Comparison of ENCODE assay signal across 8 mouse cellular contexts in the genomic region with DNA sequence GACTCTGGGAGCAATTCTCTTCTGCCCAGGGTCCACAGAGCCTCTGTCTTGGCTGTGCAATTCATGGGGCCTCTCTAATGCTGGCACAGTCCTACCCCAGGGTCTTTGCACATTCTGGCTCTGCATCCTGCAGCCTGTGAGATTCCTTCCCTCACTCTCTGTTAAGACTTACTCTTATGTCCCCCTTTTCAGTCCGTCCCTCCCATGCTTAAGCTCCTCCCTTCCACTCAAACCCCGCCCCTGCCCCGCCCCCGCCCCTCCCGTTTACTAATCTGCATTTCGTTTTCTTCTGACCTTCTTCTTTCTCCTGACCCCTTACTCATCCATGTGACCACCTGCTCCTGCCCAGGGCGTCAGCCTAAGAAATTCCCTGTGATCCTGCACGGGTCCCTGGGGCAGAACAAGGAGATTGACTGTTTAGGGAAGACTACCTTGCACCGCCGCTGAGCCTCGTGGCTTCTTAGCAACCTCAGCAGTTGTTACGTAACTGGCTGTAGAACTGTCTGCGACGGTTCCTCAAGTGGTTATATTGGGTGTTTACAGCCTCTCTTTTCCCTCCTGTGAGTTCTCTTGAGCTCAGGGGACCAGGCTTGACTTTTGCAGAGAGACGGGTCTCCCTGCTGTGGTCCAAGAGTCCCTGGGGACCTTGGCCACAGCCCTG. TPM values are rescaled to one million over a fixed set of nuclear protein-coding genes. Genes with fewer than 3 reads are reported as not detected.
DNase-seq lines count a peak whose midpoint lies in the region; ATAC-seq and TF ChIP-seq lines count a peak whose summit lies in the region.

No protein-coding gene starts in this region.

- H3K4me1 ChIP-seq in kidney, embryonic 14.5 days (ENCODE audit: control insufficient read depth, insufficient read depth, low read length), result no peaks in the 10 kb centered on the region
- peaks cover 79% of the 10 kb centered on the region for H3K4me1 ChIP-seq in E14TG2a.4 (replicated peaks; ENCODE audit: low read depth, low read length)
- H3K4me1 ChIP-seq in lung, embryonic 15.5 days, result no peaks in the 10 kb centered on the region

- H3K27me3 ChIP-seq in kidney, embryonic 14.5 days (ENCODE audit: control insufficient read depth, insufficient read depth, low read length), result no peaks in the 10 kb centered on the region
- H3K27me3 ChIP-seq in E14TG2a.4 (ENCODE audit: insufficient read depth, low read length), result no peaks in the 10 kb centered on the region
- no peaks in the 10 kb centered on the region for H3K27me3 ChIP-seq in lung, embryonic 15.5 days

- DNase-seq in kidney, adult 11 months, result peak; percentile 52
- DNase-seq in cerebellum, postnatal 4 days (ENCODE audit: low spot score in 2 of 2), result no peak
- DNase-seq in testis, postnatal 14 days (ENCODE audit: low spot score), result no peak
- DNase-seq in right cerebral cortex, adult 2 months (ENCODE audit: low spot score in 2 of 2), result no peak

- H3K9me3 ChIP-seq in kidney, embryonic 14.5 days (ENCODE audit: control insufficient read depth, low read length), result no peaks in the 10 kb centered on the region
- H3K9me3 ChIP-seq in E14TG2a.4 (ENCODE audit: low read length), result no peaks in the 10 kb centered on the region
- H3K9me3 ChIP-seq in lung, embryonic 15.5 days, result no peaks in the 10 kb centered on the region

- no peak for TF ChIP-seq CTCF in E14TG2a.4 (conservative IDR thresholded peaks at IDR 0.05; ENCODE audit: low read length)

- peaks cover 10% of the 10 kb centered on the region; the same call in 1 of the 2 replicates for H3K36me3 ChIP-seq in kidney, embryonic 14.5 days (ENCODE audit: control insufficient read depth, insufficient read depth, low read length)
- H3K36me3 ChIP-seq in E14TG2a.4 (ENCODE audit: insufficient read depth, low read length), result peaks cover 19% of the 10 kb centered on the region
- peaks cover 12% of the 10 kb centered on the region; the same call in 1 of the 2 replicates for H3K36me3 ChIP-seq in lung, embryonic 15.5 days

- H3K27ac ChIP-seq in kidney, embryonic 14.5 days (ENCODE audit: low read depth, low read length), result no peak overlapping the region
- H3K27ac ChIP-seq in lung, embryonic 15.5 days, result no peak overlapping the region

- no peak overlapping the region for H3K9ac ChIP-seq in kidney, embryonic 14.5 days (ENCODE audit: low read depth, low read length)
- H3K9ac ChIP-seq in lung, embryonic 15.5 days, result no peak overlapping the region

- ATAC-seq in kidney, embryonic 14.5 days (ENCODE audit: low FRiP score, low TSS enrichment), result no peak
- peak; percentile 86 for ATAC-seq in common myeloid progenitor, adult 5-6 weeks (replicated peaks; ENCODE audit: low read depth, poor library complexity, severe bottlenecking)
- ATAC-seq in lung, embryonic 15.5 days (ENCODE audit: borderline replicate concordance, extremely low read depth, low FRiP score, low TSS enrichment), result no peak

- no peak overlapping the region for H3K4me3 ChIP-seq in kidney, embryonic 14.5 days (ENCODE audit: low read length)
- peak overlapping the region; percentile 63 for H3K4me3 ChIP-seq in E14TG2a.4 (replicated peaks; ENCODE audit: low read length)
- no peak overlapping the region for H3K4me3 ChIP-seq in lung, embryonic 15.5 days

- no peak overlapping the region for H3K4me2 ChIP-seq in kidney, embryonic 14.5 days (replicated peaks; ENCODE audit: low read depth, low read length)
- peak overlapping the region; percentile 11; the same call in 1 of the 2 replicates for H3K4me2 ChIP-seq in lung, embryonic 15.5 days

- 16% methylated on average over 15 of the region's 15 CpGs for WGBS in kidney, embryonic 14.5 days
- WGBS in lung, embryonic 15.5 days, result 18% methylated on average over 15 of the region's 15 CpGs

RNA-seq across cellular contexts. Expression of a gene that starts 10.5 kb away (rescaled TPM):
- 0.24 and 0.46 TPM in 2 replicates for polyA plus RNA-seq in kidney, embryonic 14.5 days (2014; fragmentation: Nextera tagmentation; extraction: Ambion mirVana)
- total RNA-seq in common myeloid progenitor, adult 5-6 weeks (2017), result not detected in 2 replicates
- 0.03 and 0.11 TPM in 2 replicates for polyA plus RNA-seq in lung, embryonic 15.5 days (2015; fragmentation: Nextera tagmentation; extraction: Ambion mirVana)

RNA-seq across cellular contexts. Expression of a gene that starts 45.4 kb away (rescaled TPM):
- 21.0 and 36.6 TPM in 2 replicates for polyA plus RNA-seq in kidney, embryonic 14.5 days (2014; fragmentation: Nextera tagmentation; extraction: Ambion mirVana)
- total RNA-seq in common myeloid progenitor, adult 5-6 weeks (2017), result 8.1 and 10.8 TPM in 2 replicates
- 36.8 TPM in 2 replicates for polyA plus RNA-seq in lung, embryonic 15.5 days (2015; fragmentation: Nextera tagmentation; extraction: Ambion mirVana)
